Mouse (Mus musculus) neural tube, embryonic 12.5 days (tissue): Measurements from ENCODE around the gene Fscn3. TPM values are rescaled to one million over a fixed set of nuclear protein-coding genes. Genes with fewer than 3 reads are reported as not detected.
A peak's percentile ranks its signal among the peaks of the same experiment; 100 is the strongest.

ENCODE experiments used
- ATAC-seq: fragments of 200-750 bp; cut with Nextera tagmentation; 2 replicates; pipeline ENCODE4 v1.8.0; 2017; ENCODE audit warnings: low read depth, mild to moderate bottlenecking, moderate TSS enrichment, moderate library complexity; ENCODE audit not compliant: low FRiP score
- H3K27ac ChIP-seq: fragments of 300-500 bp; sonication (generic); 2 replicates; pipeline ENCODE4 v1.5.1; 2016
- H3K27me3 ChIP-seq: fragments of 300-500 bp; sonication (generic); replicated peaks from 2 replicates; pipeline ENCODE4 v1.6.1; 2016; ENCODE audit warnings: mild to moderate bottlenecking
- H3K36me3 ChIP-seq: fragments of 300-500 bp; sonication (generic); 2 replicates; pipeline ENCODE4 v1.6.1; 2016; ENCODE audit warnings: mild to moderate bottlenecking
- H3K4me1 ChIP-seq: fragments of 300-500 bp; sonication (generic); 2 replicates; pipeline ENCODE4 v1.6.1; 2016
- H3K4me2 ChIP-seq: fragments of 300-500 bp; sonication (generic); replicated peaks from 2 replicates; pipeline ENCODE4 v1.6.1; 2016; ENCODE audit warnings: mild to moderate bottlenecking
- H3K4me3 ChIP-seq: fragments of 300-500 bp; sonication (generic); 2 replicates; pipeline ENCODE4 v1.5.1; 2016
- H3K9ac ChIP-seq: fragments of 300-500 bp; sonication (generic); 2 replicates; pipeline ENCODE4 v1.6.1; 2016; ENCODE audit warnings: mild to moderate bottlenecking
- H3K9me3 ChIP-seq: fragments of 300-500 bp; sonication (generic); 2 replicates; pipeline ENCODE4 v1.6.1; 2016; ENCODE audit warnings: mild to moderate bottlenecking
- WGBS: fragments of 180-500 bp; shearing (Covaris S2); methylation state at CpG from one replicate; pipeline ENCODE4 v1.1.7; 2016; 5-methylcytosine and 5-hydroxymethylcytosine counted together
- polyA plus RNA-seq: library from polyadenylated mRNA; unstranded; fragments of >200 nt; fragmentation: Nextera tagmentation; extraction: Ambion mirVana; gene quantifications from 2 replicates; pipeline ENCODE4 v1.2.1, GENCODE M21; 2016

Fscn3 gene
- polyA plus RNA-seq, 1 experiment from 2014 or later = not detected

DNA sequence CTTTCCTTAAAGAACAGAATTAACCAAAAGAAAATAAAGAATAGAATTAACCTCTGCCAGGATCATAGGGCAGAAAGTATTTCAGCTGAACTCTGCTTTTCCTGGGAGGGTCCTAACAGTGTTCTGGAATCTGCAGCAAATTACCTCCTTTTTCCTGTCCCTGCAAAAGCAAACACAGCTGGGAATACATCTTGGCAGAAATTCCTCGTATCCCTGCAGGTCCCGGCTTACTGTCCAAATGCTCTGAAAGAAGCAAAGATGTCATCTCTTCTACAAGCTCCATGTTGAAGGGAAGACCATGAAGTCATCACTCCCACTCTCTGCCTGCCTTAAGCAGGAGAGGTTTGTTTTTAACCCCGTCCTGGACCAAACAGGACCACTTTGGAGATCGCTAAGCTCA, 10.6 kb upstream of the Fscn3 start:
- ATAC-seq = no peak
- H3K4me3 ChIP-seq = no peak overlapping the region
- no peak overlapping the region for H3K4me2 ChIP-seq
- H3K9me3 ChIP-seq = no peaks in the 10 kb centered on the region
- no peak overlapping the region for H3K27ac ChIP-seq
- H3K36me3 ChIP-seq = peaks cover 35% of the 10 kb centered on the region
- H3K27me3 ChIP-seq = no peaks in the 10 kb centered on the region
- H3K4me1 ChIP-seq = peaks cover 19% of the 10 kb centered on the region
- 71% methylated on average over 4 of the region's 4 CpGs for WGBS
- H3K9ac ChIP-seq = no peak overlapping the region

DNA sequence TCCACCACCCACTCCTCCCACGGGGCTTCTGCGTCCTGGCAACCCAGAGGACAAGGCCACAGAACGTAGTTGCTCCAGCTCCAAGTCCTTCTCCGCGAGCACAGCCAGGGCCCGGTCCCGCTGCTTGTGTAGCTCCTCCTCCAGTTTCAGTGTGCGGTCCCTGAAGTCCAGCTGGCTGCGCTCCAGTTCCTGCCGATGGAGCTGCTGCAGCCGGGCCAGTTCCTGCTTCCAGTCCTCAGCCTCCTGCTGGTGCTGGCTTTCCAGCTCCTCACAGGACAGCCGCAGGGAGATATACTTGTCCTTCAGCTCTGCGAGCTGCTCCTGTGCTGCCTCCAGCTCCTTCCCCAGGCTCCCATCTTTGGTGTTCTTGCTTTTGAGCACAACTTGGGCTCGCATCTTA, 9.1 kb upstream of the Fscn3 start:
- Histone ChIP-seq H3K27ac (no peak overlapping the region), H3K4me1 (peaks cover 22% of the 10 kb centered on the region), H3K9ac (no peak overlapping the region), H3K27me3 (no peaks in the 10 kb centered on the region), H3K9me3 (no peaks in the 10 kb centered on the region), H3K4me2 (no peak overlapping the region), H3K4me3 (no peak overlapping the region), H3K36me3 (peaks cover 35% of the 10 kb centered on the region)
- 93% methylated on average over 14 of the region's 14 CpGs for WGBS
- no peak for ATAC-seq

DNA sequence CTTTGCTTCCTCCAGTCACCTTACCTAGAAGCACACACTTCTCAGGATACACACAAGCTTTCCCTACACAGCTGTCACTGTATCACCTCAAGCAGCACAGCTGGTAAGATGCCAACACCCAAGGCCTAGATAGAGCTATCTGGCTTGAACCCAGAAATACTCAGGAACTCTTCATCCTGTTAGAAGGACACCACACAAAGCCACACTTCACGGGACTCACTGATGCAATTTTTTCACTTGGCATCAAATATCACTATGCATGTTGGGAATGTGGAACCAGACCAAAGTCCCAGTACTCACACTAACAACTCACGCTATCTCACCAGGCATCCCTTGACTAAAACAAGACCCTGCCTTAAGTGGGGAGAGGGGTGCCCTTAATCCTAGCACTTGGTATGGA, 7.9 kb upstream of the Fscn3 start:
- H3K4me1 ChIP-seq = peaks cover 29% of the 10 kb centered on the region
- no peak for ATAC-seq
- H3K4me3 ChIP-seq = no peak overlapping the region
- H3K9ac ChIP-seq = no peak overlapping the region
- no peaks in the 10 kb centered on the region for H3K27me3 ChIP-seq
- peaks cover 34% of the 10 kb centered on the region for H3K36me3 ChIP-seq
- no peak overlapping the region for H3K27ac ChIP-seq
- 89% methylated on average over 2 of the region's 2 CpGs for WGBS
- peak overlapping the region; percentile 91 for H3K4me2 ChIP-seq
- H3K9me3 ChIP-seq = no peaks in the 10 kb centered on the region

DNA sequence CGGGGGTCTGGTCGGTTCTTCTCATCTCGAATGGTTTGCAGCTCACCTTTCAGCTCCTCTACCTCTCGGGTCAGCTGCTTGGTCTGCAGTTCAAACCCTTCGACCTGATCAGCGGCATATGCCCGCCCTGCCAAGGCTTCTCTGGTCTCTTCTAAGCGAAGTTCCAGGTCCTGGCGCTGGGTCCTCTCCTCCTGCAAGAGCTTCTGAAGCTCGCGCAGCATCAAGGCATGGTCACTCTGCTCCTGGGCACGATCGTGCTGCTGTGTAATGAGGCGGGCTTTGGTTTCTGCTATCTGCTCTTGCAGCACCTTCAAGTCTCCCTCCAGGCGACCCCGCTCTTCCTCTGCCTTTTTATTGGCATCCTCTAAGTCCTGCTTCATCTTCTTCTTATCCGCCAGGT, 7.2 kb upstream of the Fscn3 start:
- H3K27ac ChIP-seq = no peak overlapping the region; the same call in 1 of the 2 replicates
- H3K27me3 ChIP-seq = no peaks in the 10 kb centered on the region
- peak overlapping the region; percentile 85 for H3K9ac ChIP-seq
- ATAC-seq = no peak
- peaks cover 34% of the 10 kb centered on the region for H3K4me1 ChIP-seq
- H3K36me3 ChIP-seq = peaks cover 32% of the 10 kb centered on the region
- no peaks in the 10 kb centered on the region for H3K9me3 ChIP-seq
- peak overlapping the region; percentile 84 for H3K4me3 ChIP-seq
- H3K4me2 ChIP-seq = peak overlapping the region; percentile 91
- 86% methylated on average over 17 of the region's 17 CpGs for WGBS

DNA sequence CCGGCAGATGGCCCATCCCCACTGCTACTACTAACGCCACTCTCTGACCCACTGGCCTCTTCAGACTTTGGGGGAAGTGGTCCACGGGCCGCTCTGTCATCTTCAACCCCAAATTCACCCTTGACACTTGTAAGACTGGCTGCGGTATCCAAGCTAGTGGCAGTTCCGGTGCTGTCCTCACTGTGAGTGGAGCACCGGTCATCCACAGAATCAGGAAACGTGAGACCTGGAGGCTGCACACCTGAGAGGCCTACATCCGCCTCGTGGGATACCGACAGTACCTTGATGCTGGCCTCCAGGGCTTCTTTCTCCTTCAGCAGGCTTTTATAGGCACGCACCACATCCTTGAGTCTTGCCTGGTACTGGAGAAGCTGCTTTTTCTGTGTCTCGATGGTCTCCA, 6.7 kb upstream of the Fscn3 start:
- Histone ChIP-seq H3K4me3 (peak overlapping the region; percentile 84), H3K27me3 (no peaks in the 10 kb centered on the region), H3K36me3 (peaks cover 35% of the 10 kb centered on the region), H3K4me1 (peaks cover 36% of the 10 kb centered on the region), H3K4me2 (peak overlapping the region; percentile 91), H3K9me3 (no peaks in the 10 kb centered on the region), H3K27ac (no peak overlapping the region; the same call in 1 of the 2 replicates), H3K9ac (peak overlapping the region; percentile 85)
- ATAC-seq = no peak
- 23% methylated on average over 13 of the region's 13 CpGs for WGBS

DNA sequence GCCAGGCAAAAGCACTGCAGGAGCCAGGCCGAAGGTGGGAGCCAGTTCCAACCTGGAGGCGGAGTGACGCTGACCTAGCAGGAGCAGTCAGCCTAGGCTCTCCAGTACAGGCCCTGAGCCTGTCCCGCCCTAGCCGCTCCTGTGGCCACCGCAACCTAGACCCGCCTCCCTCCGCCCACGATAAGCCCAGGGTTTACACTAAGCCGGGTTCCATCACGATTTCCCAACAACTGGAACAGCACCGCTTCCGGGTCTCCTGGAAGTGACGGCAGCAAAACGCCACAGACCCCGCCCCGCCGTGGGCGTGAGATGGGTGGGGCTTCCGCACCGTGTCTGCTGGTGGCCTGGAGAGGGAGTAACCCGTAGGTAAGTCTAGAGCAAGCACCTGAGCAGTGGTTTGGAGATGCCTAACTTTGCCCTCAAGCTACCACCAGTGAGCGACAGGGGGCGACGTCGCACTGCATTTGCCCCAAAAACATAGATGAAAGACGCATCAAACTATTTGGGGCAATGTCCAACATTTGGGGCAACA, 6.1 kb upstream of the Fscn3 start:
- H3K27ac ChIP-seq = no peak overlapping the region

DNA sequence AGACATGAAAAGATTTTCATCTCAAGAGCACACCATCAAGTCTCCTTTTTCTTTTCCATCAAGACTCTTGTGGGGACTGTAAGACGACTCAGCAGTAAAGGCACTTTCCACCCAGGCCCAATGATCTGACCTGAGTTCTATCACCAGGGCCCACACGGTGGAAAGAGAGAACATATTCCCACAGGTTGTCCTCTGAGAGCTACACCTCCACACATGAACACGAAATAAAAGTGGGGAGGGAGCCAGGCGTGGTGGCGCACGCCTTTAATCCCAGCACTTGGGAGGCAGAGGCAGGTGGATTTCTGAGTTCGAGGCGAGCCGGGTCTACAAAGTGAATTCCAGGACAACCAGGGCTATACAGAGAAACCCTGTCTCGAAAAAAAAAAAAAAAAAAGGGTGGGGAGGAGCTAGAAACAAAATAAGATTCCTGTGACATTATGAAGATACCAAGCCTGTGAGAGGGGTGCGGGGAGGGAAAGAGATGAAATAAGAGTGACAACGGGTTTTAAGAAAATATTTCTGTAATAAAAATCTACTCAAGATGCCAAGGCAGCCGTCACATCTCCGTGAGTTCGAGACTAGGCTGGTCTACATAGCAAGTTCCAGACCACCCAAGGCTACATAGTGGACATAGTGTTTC, 4.8 kb upstream of the Fscn3 start:
- H3K27ac ChIP-seq = no peak overlapping the region

More for the DNA sequence above, 6.1 kb upstream of the Fscn3 start:
- peak overlapping the region; percentile 85 for H3K9ac ChIP-seq
- H3K27me3 ChIP-seq = no peaks in the 10 kb centered on the region
- peak overlapping the region; percentile 84 for H3K4me3 ChIP-seq
- peaks cover 39% of the 10 kb centered on the region for H3K36me3 ChIP-seq
- no peaks in the 10 kb centered on the region for H3K9me3 ChIP-seq
- peaks cover 36% of the 10 kb centered on the region for H3K4me1 ChIP-seq
- peak overlapping the region; percentile 91 for H3K4me2 ChIP-seq
- peak; percentile 76 for ATAC-seq
- under 1% methylated on average over 27 of the region's 27 CpGs for WGBS

DNA sequence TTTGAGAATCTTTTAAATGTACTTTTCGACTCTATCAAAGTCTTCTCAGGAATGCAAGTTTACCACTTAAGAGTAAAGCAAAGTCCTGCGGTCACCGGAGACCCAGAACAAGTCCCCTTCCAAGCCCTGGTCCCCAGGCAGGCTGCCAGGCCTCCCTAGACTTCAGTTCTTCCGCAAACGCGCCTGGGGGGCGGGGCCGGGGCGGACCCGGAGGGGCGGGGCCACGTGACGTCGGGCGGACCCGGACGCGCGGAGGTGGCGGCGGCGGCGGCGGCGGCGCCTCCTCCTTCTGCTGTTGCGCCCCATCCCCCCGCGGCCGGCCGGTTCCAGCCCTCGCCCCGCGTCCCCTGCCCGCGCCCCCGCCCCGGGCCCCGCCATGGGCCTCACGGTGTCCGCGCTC, 4.3 kb upstream of the Fscn3 start, which contains the start of gene Arf5:
Gene Arf5, plus strand, starts transcription at position 248 of the 400 bp plus-strand sequence.
- H3K4me3 ChIP-seq = peak within 1 kb of the TSS; percentile 92
- 1% methylated on average over 37 of the region's 42 CpGs for WGBS
- ATAC-seq = peak; percentile 82

More for the DNA sequence above, 4.8 kb upstream of the Fscn3 start:
- no peaks in the 10 kb centered on the region for H3K27me3 ChIP-seq
- 72% methylated on average over 15 of the region's 15 CpGs for WGBS
- H3K36me3 ChIP-seq = peaks cover 35% of the 10 kb centered on the region
- peak overlapping the region; percentile 79 for H3K4me2 ChIP-seq
- H3K9me3 ChIP-seq = no peaks in the 10 kb centered on the region
- ATAC-seq = peak; percentile 8
- no peak overlapping the region for H3K9ac ChIP-seq
- H3K4me3 ChIP-seq = no peak overlapping the region
- H3K4me1 ChIP-seq = peaks cover 36% of the 10 kb centered on the region

DNA sequence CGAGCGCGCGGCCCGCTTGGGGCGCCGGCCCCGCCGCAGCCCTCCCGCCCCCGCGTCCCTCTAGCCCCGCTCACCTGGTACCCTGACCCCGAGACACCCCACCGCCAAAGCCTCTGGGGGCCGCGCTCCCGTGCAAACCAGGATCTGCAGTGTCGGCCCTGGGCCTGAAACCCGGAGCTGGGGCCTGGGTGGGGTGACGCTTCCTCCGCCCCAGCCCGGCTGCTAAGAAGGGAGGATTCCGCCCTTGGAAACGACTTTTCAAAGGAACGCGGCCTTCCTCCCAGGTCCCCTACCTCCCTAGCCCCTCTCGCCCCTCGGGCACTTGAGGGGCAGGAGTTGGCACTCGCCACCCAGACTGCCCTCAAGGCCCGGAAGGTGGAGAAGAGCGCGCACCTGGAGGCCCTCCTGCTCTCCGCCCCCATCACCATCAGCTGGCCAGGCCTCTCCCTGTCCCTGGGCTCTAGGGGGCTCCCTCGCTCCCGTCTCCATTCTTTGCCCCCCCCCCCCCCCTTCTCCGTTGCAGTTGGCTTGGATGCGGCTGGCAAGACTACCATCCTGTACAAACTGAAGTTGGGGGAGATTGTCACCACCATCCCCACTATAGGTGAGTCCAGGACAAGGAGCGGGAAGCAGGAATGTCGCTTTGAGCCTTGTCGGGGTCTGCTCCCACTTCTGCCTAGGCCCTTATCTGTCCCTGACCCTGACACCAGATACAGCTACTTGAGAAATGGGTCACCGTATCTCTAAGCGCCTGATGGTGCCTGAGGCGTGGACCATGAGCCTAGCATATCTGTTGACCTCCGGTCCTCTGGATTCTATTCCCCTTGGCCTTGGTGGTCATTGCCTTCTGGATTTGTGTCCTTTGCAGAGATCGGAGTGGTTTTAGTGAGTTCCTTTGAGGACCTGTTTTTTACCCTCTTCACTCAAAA, 3.6 kb upstream of the Fscn3 start:
- Histone ChIP-seq H3K4me1 (peaks cover 36% of the 10 kb centered on the region), H3K27me3 (no peaks in the 10 kb centered on the region), H3K9ac (peak overlapping the region; percentile 93), H3K4me3 (peak overlapping the region; percentile 92), H3K27ac (peak overlapping the region; percentile 34; the same call in 1 of the 2 replicates), H3K9me3 (no peaks in the 10 kb centered on the region), H3K36me3 (peaks cover 23% of the 10 kb centered on the region), H3K4me2 (peak overlapping the region; percentile 79)
- 10% methylated on average over 46 of the region's 46 CpGs for WGBS
- ATAC-seq = peak; percentile 55

More for the DNA sequence above, 4.3 kb upstream of the Fscn3 start, which contains the start of gene Arf5:
- H3K4me1 ChIP-seq = peaks cover 36% of the 10 kb centered on the region
- peak within 1 kb of the TSS; percentile 34; the same call in 1 of the 2 replicates for H3K27ac ChIP-seq
- H3K9ac ChIP-seq = peak within 1 kb of the TSS; percentile 93
- H3K9me3 ChIP-seq = no peaks in the 10 kb centered on the region
- H3K27me3 ChIP-seq = no peaks in the 10 kb centered on the region
- H3K4me2 ChIP-seq = peak within 1 kb of the TSS; percentile 79
- H3K36me3 ChIP-seq = peaks cover 30% of the 10 kb centered on the region

DNA sequence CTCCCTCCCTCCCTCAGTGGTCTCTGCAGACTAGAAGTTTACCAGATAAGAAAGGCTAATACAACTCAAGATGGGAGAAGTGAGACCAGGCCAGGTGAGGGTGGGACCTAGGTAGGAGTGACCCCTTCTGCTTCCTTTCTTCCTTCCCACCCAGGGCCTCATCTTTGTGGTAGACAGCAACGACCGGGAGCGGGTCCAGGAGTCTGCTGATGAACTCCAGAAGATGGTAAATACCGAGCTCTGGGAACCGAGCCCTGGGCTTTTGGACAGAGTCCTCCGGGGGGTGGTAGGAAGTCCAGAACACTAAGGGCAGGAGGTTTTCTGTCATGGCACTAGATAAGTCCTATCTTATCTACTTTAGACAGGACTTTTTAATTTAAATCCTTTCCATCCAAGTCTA, 2.6 kb upstream of the Fscn3 start:
- WGBS = 96% methylated on average over 6 of the region's 6 CpGs
- no peak for ATAC-seq
- Histone ChIP-seq H3K9me3 (no peaks in the 10 kb centered on the region), H3K4me2 (peak overlapping the region; percentile 79), H3K4me1 (peaks cover 30% of the 10 kb centered on the region), H3K27me3 (no peaks in the 10 kb centered on the region), H3K27ac (no peak overlapping the region), H3K4me3 (no peak overlapping the region), H3K9ac (no peak overlapping the region), H3K36me3 (peaks cover 21% of the 10 kb centered on the region)

DNA sequence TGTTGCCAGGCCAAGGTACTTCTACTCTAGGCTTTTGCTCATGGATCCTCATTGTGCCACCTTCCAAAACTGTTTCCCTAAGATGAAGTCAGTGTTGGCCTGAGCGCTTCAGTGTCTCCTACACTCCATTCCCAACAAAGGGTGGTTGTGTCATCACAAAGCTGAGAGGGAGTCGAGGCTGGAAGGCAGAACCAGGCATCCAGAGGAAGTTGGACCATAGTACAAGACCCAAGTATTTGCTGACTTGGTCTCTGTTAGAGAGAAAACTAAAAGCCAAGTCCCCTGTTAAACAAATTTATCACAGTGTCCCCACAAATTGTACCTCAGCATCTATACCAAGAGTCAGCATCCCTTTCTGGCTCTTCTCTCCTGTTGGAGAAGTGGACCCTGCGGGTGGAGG, 701 bp downstream of the Fscn3 start, which contains the start of gene Gcc1:
Gene Gcc1, minus strand, starts transcription at position 101 of the 400 bp plus-strand sequence.
- 84% methylated on average over 3 of the region's 3 CpGs for WGBS
- Histone ChIP-seq H3K27ac (no peak within 1 kb of the TSS), H3K36me3 (peaks cover 21% of the 10 kb centered on the region), H3K4me3 (no peak within 1 kb of the TSS), H3K9me3 (no peaks in the 10 kb centered on the region), H3K4me1 (peaks cover 15% of the 10 kb centered on the region), H3K27me3 (no peaks in the 10 kb centered on the region), H3K9ac (no peak within 1 kb of the TSS), H3K4me2 (no peak within 1 kb of the TSS)
- no peak for ATAC-seq

DNA sequence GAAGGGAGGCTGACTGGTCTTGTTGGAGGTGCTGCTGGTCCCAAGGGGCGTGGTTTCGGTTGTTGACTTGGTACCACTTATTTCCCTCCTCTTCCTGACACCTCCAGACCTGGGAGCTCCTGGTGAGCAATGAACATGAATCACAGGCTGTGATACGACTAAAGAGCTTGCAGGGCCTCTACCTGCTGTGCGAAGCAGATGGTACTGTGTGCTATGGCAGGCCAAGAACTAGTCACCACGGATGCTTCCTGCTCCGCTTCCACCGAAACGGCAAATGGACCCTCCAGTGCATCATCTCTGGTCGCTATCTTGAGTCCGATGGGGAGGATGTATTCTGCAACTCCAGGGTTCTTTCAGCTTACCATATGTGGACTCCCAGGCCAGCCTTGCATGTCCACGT, 2.3 kb downstream of the Fscn3 start:
- Histone ChIP-seq H3K27me3 (no peaks in the 10 kb centered on the region), H3K4me1 (peaks cover 6% of the 10 kb centered on the region), H3K27ac (no peak overlapping the region), H3K36me3 (peaks cover 19% of the 10 kb centered on the region), H3K4me2 (no peak overlapping the region), H3K4me3 (no peak overlapping the region), H3K9me3 (no peaks in the 10 kb centered on the region), H3K9ac (no peak overlapping the region)
- ATAC-seq = no peak
- 89% methylated on average over 11 of the region's 11 CpGs for WGBS
